Mouse (Mus musculus) lung, adult 2 months (tissue): ENCODE measurements around the gene Teddm1a. TPM values are rescaled to one million over a fixed set of nuclear protein-coding genes. Genes with fewer than 3 reads are reported as not detected.
"Not testable (repeated sequence)": the region's sequence is repeated elsewhere in the genome, so short reads cannot be mapped to it uniquely, and the experiment has no call there.

Source experiments
- DNase-seq: peaks from one replicate; pipeline ENCODE4 v3.0.0; 2022
- H3K4me1 ChIP-seq: fragments of 200-500 bp; 2 replicates; pipeline ENCODE4 v1.6.1; 2011; ENCODE audit warnings: low read length; ENCODE audit not compliant: control insufficient read depth, insufficient read depth
- H3K4me3 ChIP-seq: fragments of 200-500 bp; replicated peaks from 2 replicates; pipeline ENCODE3; 2011; ENCODE audit warnings: low read depth, mild to moderate bottlenecking, control low read depth, low read length; ENCODE audit errors: extremely low read depth
- CTCF ChIP-seq: fragments of 200-500 bp; IDR thresholded peaks from 2 replicates; pipeline ENCODE4 v1.5.1; 2011; ENCODE audit warnings: mild to moderate bottlenecking, low read length, control low read depth; ENCODE audit not compliant: insufficient read depth
- POLR2A ChIP-seq: fragments of 200-500 bp; IDR thresholded peaks from 2 replicates; pipeline ENCODE4 v1.6.1; 2011; ENCODE audit warnings: low read depth, mild to moderate bottlenecking, control low read depth, low read length, borderline replicate concordance; ENCODE audit errors: extremely low read depth
- WGBS: fragments of 180-500 bp; shearing (Covaris S2); methylation state at CpG from one replicate; pipeline ENCODE4 v1.1.7; 2018; 5-methylcytosine and 5-hydroxymethylcytosine counted together
- polyA plus RNA-seq: library from polyadenylated mRNA; depleted of rRNA; stranded (reverse); fragments of >200 nt; gene quantifications from 2 replicates; pipeline ENCODE4 v1.2.3, GENCODE M21; 2012; rRNA removed

The Teddm1a gene
- polyA plus RNA-seq = not detected in 2 replicates

- Histone ChIP-seq H3K4me1 (no peaks in the 10 kb centered on the region; the same call in 1 of the 2 replicates), H3K4me3 (no peak within 1 kb of the TSS)
- TF ChIP-seq CTCF (no peak), POLR2A (no peak)
- DNase-seq = no peak
- 33% methylated on average over 4 of the region's 4 CpGs for WGBS
These were observed at the start of gene Teddm1a for GRCm38 (mm10) chr1:153891442-153891841. Teddm1a (plus strand) TSS chr1:153891742.

DNA sequence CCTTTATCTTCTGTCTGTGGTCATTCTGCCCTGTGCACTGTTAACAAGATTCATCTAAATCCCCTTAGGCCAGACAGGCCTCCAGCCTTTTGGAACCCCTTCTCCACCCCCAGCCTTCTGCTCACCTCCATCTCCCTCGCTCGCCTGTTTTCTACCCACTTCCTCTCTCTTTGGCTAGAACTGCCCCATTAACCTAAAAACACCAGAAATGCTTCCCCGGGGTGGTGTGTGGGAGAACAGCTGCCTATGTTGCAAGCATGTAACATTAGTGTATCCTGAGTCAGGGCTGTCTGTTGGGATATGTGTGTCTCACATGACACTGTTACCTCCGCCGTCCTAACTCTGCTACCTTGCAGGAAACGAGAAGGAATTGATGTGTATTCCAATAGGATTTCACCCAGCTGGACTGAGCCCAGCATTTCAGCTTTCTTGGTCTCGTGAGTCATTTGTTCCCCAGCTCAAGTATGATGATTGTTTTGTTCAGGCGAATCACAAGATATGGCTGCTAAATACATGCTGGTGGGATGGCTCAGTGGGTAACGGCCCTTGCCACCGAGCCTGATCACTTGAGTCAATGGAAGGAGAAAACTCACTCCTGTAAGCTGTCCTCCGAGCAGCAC lies 49.3 kb upstream of the Teddm1a start:
- no peak for DNase-seq
- 78% methylated on average over 11 of the region's 11 CpGs for WGBS
- Histone ChIP-seq H3K4me1 (no peaks in the 10 kb centered on the region), H3K4me3 (no peak overlapping the region)
- TF ChIP-seq CTCF (no peak), POLR2A (no peak)

DNA sequence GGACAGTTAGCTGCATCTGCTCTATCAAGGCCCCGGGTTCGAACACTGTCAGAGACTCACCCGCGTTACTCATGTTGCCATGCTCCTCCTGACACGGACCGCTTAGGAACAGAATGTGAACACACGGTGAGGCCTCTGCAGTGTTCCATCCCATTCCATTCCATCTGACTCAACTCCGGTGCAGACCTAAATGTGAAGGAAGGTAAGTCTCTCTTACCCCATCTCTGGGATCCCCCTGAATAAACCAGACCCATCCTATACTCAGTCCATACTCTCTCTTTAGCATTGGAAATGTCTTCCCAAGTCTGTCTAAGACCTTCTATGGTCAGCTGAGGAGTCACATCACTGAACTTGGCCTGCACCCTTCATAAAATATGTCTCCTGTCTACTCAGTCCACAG lies 47.5 kb upstream of the Teddm1a start, which contains the start of gene Rgsl1:
TSS of gene Rgsl1 (minus strand) at position 101 of the 400 bp plus-strand sequence.
- TF ChIP-seq POLR2A (no peak), CTCF (no peak)
- 96% methylated on average over 8 of the region's 8 CpGs for WGBS
- no peaks in the 10 kb centered on the region for H3K4me1 ChIP-seq
- H3K4me3 ChIP-seq = no peak within 1 kb of the TSS
- no peak for DNase-seq

- Histone ChIP-seq H3K4me1 (no peaks in the 10 kb centered on the region), H3K4me3 (no peak overlapping the region)
- DNase-seq = no peak
- whole genome bisulfite sequencing = 85% methylated on average over 7 of the region's 7 CpGs
- TF ChIP-seq POLR2A = no peak
- TF ChIP-seq CTCF = no peak
These were observed 45.1 kb upstream of the Teddm1a start for GRCm38 (mm10) chr1:153846420-153846819.

DNA sequence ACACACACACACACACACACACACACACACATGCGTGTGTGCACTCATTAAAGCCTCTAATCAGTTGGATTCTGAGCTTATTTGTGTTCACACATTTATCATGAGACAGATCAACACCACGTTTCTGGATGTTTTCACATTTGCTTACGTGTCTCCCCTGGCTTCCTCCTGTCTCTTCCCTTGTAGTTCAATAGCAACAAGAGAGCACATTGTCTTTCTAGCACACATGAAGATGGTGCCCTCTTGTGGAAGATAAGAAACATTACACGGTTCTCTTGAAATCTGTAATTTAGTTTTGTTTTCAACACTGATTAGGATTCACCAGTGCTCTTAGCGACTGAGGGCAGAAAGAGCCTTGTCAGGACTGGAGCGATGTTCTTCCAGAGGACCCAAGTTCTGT lies 44.7 kb upstream of the Teddm1a start:
- Histone ChIP-seq H3K4me3 (no peak overlapping the region), H3K4me1 (no peaks in the 10 kb centered on the region)
- WGBS = 25% methylated on average over 6 of the region's 6 CpGs
- no peak for DNase-seq
- TF ChIP-seq POLR2A (no peak), CTCF (peak; percentile 16; the same call in 1 of the 2 replicates)

DNA sequence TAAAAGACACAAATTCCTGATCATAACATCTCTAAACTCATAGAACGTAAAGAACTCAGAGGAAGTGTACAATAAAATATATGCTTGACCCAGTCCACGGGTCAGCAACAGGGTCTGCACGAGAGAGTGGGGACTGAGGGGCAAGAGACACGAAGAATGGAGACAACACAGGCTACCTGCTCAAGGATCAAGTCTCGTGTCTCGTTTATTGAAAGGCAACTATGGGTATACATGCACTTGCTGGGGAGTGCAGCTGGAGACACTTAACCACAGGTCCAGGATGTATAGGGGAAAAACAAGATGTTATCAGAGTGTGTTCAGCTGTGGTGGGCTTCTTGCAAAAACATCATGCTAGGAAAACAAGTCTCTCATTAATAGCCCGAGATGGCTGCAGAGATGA lies 38.8 kb upstream of the Teddm1a start:
- H3K4me1 ChIP-seq, H3K4me3 ChIP-seq, DNase-seq: not testable (repeated sequence)
- 59% methylated on average over 7 of the region's 7 CpGs for WGBS

GRCm38 (mm10) chr1:153855946-153856345 lies 35.6 kb upstream of the Teddm1a start:
- 70% methylated on average over 8 of the region's 8 CpGs for WGBS
- H3K4me1 ChIP-seq = no peaks in the 10 kb centered on the region
- TF ChIP-seq CTCF = no peak
- no peak for TF ChIP-seq POLR2A

GRCm38 (mm10) chr1:153874045-153874444 lies 17.5 kb upstream of the Teddm1a start, which contains the start of gene Teddm1b:
Teddm1b (plus strand) TSS chr1:153874345.
- 81% methylated on average over 6 of the region's 6 CpGs for WGBS
- Histone ChIP-seq H3K4me1 (no peaks in the 10 kb centered on the region), H3K4me3 (no peak within 1 kb of the TSS)
- DNase-seq = no peak
- no peak for TF ChIP-seq CTCF

More at GRCm38 (mm10) chr1:153855946-153856345, 35.6 kb upstream of the Teddm1a start:
- no peak for DNase-seq
- no peak overlapping the region for H3K4me3 ChIP-seq

DNA sequence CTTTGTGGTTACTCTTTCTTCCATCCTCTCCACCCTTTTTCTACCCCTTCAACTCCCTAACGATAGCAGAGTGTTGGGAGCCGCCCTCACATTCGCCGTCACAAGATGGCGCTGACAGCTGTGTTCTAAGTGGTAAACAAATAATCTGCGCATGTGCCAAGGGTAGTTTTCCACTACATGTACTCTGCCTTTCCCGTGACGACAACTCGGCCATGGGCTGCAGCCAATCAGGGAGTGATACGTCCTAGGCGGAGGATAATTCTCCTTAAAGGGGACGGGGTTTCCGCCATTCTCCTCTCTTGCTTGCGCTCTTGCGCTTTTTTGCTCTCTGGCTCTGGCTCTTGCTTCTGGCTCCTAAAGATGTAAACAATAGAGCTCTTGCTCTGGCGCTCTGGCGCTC lies 11.2 kb upstream of the Teddm1a start:
- H3K4me3 ChIP-seq, DNase-seq, H3K4me1 ChIP-seq: not testable (repeated sequence)
- 96% methylated on average over 17 of the region's 17 CpGs for WGBS

DNA sequence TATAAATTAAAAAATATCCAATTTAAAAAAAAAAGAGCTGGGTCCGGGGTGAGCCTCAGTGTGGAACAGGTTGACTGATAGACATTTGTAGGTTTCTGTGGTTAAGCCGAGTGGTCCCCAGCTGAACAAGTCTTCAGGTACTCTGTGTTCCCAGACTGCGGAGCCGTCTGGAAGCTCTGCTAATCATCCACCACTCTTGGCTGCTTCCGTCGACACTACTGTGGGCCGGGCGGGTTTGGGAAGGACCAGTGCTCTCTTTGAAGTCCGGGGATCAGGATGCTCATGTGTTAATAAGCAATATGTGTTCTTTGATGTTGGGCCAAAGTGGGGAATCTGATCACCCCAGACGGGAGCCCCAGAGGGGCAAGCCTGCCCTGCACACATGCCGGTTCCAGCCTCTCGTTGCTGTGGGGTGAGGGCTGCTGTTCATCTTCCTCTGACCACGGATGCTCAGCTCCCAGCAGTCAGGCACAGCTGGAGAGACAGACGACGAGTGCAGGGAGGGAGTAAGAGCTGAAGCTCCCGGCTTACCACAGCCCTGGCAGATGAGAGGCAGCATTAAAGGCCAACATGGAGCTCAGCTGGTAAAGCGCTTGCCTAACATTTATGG lies 5.4 kb upstream of the Teddm1a start:
- no peak for TF ChIP-seq CTCF
- no peak for TF ChIP-seq POLR2A
- Histone ChIP-seq H3K4me1 (no peaks in the 10 kb centered on the region), H3K4me3 (no peak overlapping the region)
- DNase-seq = no peak
- 43% methylated on average over 17 of the region's 17 CpGs for WGBS
